Mouse (Mus musculus): ENCODE data around the gene Crygc. TPM values are rescaled to one million over a fixed set of nuclear protein-coding genes. Genes with fewer than 3 reads are reported as not detected.
"Not testable (repeated sequence)": the region's sequence is repeated elsewhere in the genome, so short reads cannot be mapped to it uniquely, and the experiment has no call there.

Crygc gene
- polyA plus RNA-seq, 1 experiment = not detected

DNA sequence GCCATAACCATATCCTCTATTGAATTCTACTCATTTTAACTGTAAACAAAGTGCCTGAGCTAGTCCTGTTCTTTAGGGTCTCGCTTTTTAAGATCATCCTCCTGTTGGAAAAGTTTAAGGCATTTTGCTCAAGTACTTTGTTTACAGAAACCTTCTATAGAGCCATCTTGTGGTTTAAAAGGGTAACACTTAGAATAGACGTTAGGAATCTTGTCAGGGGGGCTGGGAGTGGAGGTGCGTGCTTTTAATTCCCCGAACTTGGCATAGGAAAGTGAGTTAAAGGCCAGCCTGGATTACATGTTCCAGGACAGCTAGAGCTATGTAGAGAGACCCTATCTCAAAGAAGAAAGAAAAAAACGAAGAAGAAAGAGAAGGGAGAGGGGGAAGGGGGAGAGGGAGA is 2.1 kb upstream of the Crygc start:
- Histone ChIP-seq H3K27ac (ENCODE audit: insufficient read depth, low read depth, low read length) (no peak overlapping the region), H3K4me3 (ENCODE audit: insufficient read depth, low read depth, low read length) (no peak overlapping the region), H3K4me1 (ENCODE audit: control insufficient read depth, insufficient read depth, low read length) (no peaks in the 10 kb centered on the region)
- WGBS = 11% methylated on average over 5 of the region's 5 CpGs
- TF ChIP-seq CTCF (IDR thresholded peaks at IDR 0.05; ENCODE audit: insufficient read depth, low read depth, low read length) (no peak), POLR2A (IDR thresholded peaks at IDR 0.05; ENCODE audit: insufficient read depth, low read depth, low read length) (no peak)

DNA sequence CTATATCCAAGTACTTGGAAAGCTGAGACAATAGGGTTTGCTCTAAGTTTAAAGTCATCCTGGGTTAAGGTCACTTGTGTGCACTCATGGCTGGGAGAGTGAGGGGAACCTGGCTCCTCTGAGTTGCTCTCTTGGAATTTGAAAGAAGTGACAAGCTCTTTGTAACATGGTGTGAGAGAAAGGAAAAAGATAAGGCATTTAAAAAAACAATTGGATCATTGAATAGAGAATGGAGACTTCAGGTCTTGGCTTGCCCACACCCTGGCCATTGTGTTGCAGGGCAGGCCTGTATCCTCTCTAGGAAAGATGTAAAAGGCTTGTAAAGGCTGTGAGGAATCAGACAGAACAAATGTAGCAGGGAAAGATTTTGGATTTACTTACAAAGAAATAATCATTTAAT is 5.6 kb downstream of the Crygc start:
- TF ChIP-seq CTCF (IDR thresholded peaks at IDR 0.05; ENCODE audit: insufficient read depth, low read depth, low read length) = no peak
- no peak for TF ChIP-seq POLR2A (IDR thresholded peaks at IDR 0.05; ENCODE audit: insufficient read depth, low read depth, low read length)
- H3K27ac ChIP-seq (ENCODE audit: insufficient read depth, low read depth, low read length) = no peak overlapping the region
- no peak overlapping the region for H3K4me3 ChIP-seq (ENCODE audit: insufficient read depth, low read depth, low read length)
- no peaks in the 10 kb centered on the region for H3K4me1 ChIP-seq (ENCODE audit: control insufficient read depth, insufficient read depth, low read length)

DNA sequence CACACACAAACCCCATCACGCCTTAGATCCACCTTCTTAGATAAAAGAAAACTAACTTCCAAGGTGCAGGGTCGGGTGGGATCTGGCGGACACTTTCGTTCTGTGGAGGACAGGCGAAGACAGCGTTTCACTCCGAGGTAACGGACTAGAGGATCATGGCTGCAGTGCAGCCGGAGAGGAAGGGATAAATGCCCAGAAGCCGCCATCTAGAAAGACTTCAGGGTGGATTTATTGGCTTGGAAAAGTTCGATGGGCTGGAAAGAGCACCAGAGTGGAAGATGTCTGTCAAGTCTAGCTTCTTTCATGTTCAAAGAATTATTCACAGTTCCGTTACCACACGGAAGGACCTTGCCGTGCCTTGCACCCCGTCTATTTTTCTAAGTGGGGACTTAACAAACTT is 9.3 kb downstream of the Crygc start:
- Histone ChIP-seq H3K4me1 (ENCODE audit: control insufficient read depth, insufficient read depth, low read length) (no peaks in the 10 kb centered on the region), H3K4me3 (ENCODE audit: insufficient read depth, low read depth, low read length) (no peak overlapping the region), H3K27ac (ENCODE audit: insufficient read depth, low read depth, low read length) (no peak overlapping the region)
- TF ChIP-seq POLR2A (IDR thresholded peaks at IDR 0.05; ENCODE audit: insufficient read depth, low read depth, low read length) = no peak
- TF ChIP-seq CTCF (IDR thresholded peaks at IDR 0.05; ENCODE audit: insufficient read depth, low read depth, low read length) = no peak
- WGBS = 76% methylated on average over 15 of the region's 15 CpGs

DNA sequence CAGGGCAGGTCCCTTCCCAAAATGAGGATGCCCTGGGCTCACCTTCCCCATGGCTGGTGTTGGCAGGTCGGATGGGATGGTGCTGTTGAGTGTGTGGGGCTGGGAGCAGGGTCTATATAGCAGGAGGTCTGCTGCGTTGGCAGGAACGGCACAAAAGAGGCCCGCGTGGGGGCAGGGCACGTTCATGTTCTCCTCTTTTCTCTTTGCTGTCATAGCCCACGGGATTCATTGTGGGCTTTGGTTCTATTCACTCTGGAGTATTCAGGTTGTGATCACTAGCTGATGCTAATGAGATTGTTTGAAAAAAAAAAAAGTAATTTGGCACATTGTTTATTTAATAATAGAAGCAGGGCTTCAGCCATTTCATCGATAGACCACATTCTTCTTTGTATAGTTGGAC is 10.1 kb downstream of the Crygc start, which contains the start of gene Crygd:
TSS of gene Crygd (minus strand) at position 101 of the 400 bp plus-strand sequence.
- no peaks in the 10 kb centered on the region for H3K4me1 ChIP-seq (ENCODE audit: control insufficient read depth, insufficient read depth, low read length)
- no peak within 1 kb of the TSS for H3K27ac ChIP-seq (ENCODE audit: insufficient read depth, low read depth, low read length)
- H3K4me3 ChIP-seq (ENCODE audit: insufficient read depth, low read depth, low read length) = no peak within 1 kb of the TSS
- WGBS = 31% methylated on average over 8 of the region's 8 CpGs
- TF ChIP-seq CTCF (IDR thresholded peaks at IDR 0.05; ENCODE audit: insufficient read depth, low read depth, low read length) = no peak
- TF ChIP-seq POLR2A (IDR thresholded peaks at IDR 0.05; ENCODE audit: insufficient read depth, low read depth, low read length) = no peak

DNA sequence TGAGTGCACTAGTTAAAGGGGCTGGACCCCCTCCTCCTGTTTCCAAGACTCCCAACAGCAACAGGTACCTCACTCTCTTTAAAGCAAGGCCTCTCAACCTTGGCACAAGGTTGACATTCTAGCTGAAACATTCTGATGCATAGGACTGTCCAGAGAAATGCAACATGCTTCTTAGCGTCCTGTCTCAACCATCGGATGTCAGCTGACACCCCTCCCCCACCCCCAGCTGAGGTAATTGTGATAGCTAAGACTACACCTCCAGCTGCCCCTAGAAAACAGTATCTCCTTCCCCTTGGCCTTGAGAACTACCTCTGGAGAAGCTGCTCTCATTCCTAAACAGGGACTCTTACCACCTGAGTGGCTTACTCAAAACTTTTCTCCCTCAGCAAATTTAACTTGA is 21.3 kb downstream of the Crygc start:
- 43% methylated on average over 2 of the region's 2 CpGs for WGBS

DNA sequence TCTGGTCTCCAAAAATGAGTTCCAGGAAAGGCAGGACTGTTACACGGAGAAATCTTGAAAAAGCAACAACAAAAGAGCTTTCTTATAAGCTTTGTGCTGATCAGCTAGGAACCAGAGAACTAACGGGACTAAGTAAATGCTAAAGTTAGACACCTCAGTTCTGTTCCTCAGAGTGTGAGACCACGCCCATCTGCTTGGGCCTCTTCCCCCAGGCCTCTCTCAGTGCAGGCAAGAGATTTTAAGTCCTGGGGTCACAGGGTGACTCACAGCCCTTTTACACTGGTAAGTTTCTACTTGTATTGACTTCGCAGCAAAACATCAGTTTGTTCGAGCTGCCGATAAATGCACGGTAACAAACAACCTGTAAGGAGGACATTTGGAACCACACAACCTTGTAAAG is 21.8 kb downstream of the Crygc start:
- no peak for TF ChIP-seq POLR2A (IDR thresholded peaks at IDR 0.05; ENCODE audit: insufficient read depth, low read depth, low read length)
- no peak for TF ChIP-seq CTCF (IDR thresholded peaks at IDR 0.05; ENCODE audit: insufficient read depth, low read depth, low read length)
- no peaks in the 10 kb centered on the region for H3K4me1 ChIP-seq (ENCODE audit: control insufficient read depth, insufficient read depth, low read length)
- no peak overlapping the region for H3K4me3 ChIP-seq (ENCODE audit: insufficient read depth, low read depth, low read length)
- 84% methylated on average over 7 of the region's 7 CpGs for WGBS
- H3K27ac ChIP-seq (ENCODE audit: insufficient read depth, low read depth, low read length) = no peak overlapping the region

More for the DNA sequence above, 21.3 kb downstream of the Crygc start:
- Histone ChIP-seq H3K4me1 (ENCODE audit: control insufficient read depth, insufficient read depth, low read length) (no peaks in the 10 kb centered on the region), H3K4me3 (ENCODE audit: insufficient read depth, low read depth, low read length) (no peak overlapping the region), H3K27ac (ENCODE audit: insufficient read depth, low read depth, low read length) (no peak overlapping the region)
- no peak for TF ChIP-seq CTCF (IDR thresholded peaks at IDR 0.05; ENCODE audit: insufficient read depth, low read depth, low read length)
- TF ChIP-seq POLR2A (IDR thresholded peaks at IDR 0.05; ENCODE audit: insufficient read depth, low read depth, low read length) = no peak

DNA sequence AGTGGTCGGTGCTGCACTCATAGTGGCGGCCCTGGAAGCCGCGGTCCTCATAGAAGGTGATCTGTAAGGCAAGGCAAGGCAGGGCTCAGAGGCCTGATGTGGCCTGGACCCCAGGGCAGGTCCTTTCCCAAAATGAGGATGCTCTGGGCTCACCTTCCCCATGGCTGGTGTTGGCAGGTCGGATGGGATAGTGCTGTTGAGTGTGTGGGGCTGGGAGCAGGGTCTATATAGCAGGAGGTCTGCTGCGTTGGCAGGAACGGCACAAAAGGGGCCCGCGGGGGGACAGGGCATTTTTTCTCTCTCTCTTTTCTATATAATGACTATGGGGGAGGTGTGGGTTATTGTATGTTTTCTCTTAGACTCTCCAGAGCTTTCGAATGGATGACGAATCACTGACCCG is 22.5 kb downstream of the Crygc start, which contains the start of gene Cryge:
TSS of gene Cryge (minus strand) at position 198 of the 400 bp plus-strand sequence.
- H3K27ac ChIP-seq (ENCODE audit: insufficient read depth, low read depth, low read length); H3K4me3 ChIP-seq (ENCODE audit: insufficient read depth, low read depth, low read length); H3K4me1 ChIP-seq (ENCODE audit: control insufficient read depth, insufficient read depth, low read length): not testable (repeated sequence)
- WGBS = 66% methylated on average over 11 of the region's 12 CpGs

DNA sequence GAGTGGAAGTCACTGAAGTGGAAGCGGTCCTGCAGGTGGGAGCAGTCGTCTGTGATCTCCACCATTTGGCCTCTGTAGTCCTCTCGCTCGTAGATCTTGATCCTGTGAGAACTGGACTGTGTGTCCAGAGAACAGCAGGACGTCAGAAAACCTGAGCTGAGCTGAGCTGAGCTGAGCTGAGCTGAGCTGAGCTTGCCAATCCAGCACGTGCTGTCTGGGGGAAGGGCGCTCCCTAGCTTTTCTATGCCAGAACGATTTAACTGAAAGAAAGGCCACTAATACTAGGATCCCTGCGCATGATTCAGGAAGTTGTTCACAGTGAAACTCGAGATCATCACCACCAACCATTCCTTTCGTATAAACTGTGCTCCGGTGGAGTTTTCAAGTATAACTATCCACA is 24.7 kb downstream of the Crygc start:
- TF ChIP-seq CTCF (IDR thresholded peaks at IDR 0.05; ENCODE audit: insufficient read depth, low read depth, low read length) (no peak), POLR2A (IDR thresholded peaks at IDR 0.05; ENCODE audit: insufficient read depth, low read depth, low read length) (no peak)
- Histone ChIP-seq H3K4me3 (ENCODE audit: insufficient read depth, low read depth, low read length) (no peak overlapping the region), H3K4me1 (ENCODE audit: control insufficient read depth, insufficient read depth, low read length) (no peaks in the 10 kb centered on the region), H3K27ac (ENCODE audit: insufficient read depth, low read depth, low read length) (no peak overlapping the region)
- WGBS = 52% methylated on average over 12 of the region's 12 CpGs

DNA sequence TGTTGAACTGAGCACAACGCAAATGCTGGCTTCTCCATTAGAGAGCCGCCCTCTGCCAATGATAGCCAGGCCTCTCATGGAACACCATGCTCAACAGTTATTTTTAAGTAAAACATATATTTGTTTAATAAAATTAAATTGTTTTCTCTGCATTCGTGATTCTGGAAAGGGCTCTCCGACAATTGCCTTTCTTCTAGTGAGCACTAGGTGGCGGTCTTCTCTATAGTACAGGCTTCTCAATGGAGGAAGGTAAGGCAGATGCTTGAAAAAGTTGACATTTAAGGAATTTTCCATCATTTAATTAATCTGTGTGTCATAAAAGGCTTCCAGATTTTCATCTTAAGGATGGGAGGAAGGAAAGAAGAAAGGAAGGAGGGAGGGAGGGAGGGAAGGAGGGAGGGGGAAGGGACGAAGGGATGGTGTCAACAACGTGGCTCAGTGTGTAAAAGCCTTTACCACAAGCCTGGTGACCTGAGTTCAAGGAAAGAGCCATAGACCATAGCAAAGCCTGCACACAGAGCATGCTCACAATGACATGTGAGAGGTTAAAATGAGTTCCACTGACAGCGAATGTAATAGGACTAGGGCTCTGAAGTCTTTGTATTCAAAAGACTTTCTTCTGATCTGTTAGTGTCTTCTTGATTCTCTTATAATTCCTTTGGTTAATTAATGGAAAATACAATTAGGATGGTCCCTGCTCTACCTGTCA is 26.9 kb downstream of the Crygc start:
- H3K27ac ChIP-seq (ENCODE audit: insufficient read depth, low read depth, low read length) = no peak overlapping the region
- WGBS = 38% methylated on average over 8 of the region's 8 CpGs

DNA sequence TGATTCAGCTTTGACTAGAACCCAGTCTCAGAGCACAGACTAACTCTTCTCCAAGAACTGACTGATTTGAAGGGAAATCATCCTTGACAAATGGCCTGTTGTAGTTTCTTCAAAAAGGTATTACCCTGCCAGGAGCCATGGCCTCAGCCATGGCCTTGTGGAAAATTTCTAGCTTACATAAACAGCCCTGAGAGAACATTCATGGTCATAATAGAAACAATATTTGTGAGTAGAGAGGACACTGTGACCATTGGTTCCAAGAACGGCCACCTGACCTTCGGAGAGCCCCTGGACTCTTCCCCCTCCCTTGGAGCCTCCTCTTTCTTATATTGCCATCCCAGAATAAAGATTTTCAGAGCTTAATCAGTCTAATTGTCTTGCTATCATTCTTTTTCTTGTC is 30.1 kb downstream of the Crygc start:
- Histone ChIP-seq H3K4me3 (ENCODE audit: insufficient read depth, low read depth, low read length) (no peak overlapping the region), H3K27ac (ENCODE audit: insufficient read depth, low read depth, low read length) (no peak overlapping the region), H3K4me1 (ENCODE audit: control insufficient read depth, insufficient read depth, low read length) (no peaks in the 10 kb centered on the region)
- TF ChIP-seq CTCF (IDR thresholded peaks at IDR 0.05; ENCODE audit: insufficient read depth, low read depth, low read length) = no peak
- no peak for TF ChIP-seq POLR2A (IDR thresholded peaks at IDR 0.05; ENCODE audit: insufficient read depth, low read depth, low read length)
- 88% methylated on average over 2 of the region's 2 CpGs for WGBS

More for the DNA sequence above, 26.9 kb downstream of the Crygc start:
- TF ChIP-seq CTCF (IDR thresholded peaks at IDR 0.05; ENCODE audit: insufficient read depth, low read depth, low read length) (no peak), POLR2A (IDR thresholded peaks at IDR 0.05; ENCODE audit: insufficient read depth, low read depth, low read length) (no peak)
- H3K4me1 ChIP-seq (ENCODE audit: control insufficient read depth, insufficient read depth, low read length) = no peaks in the 10 kb centered on the region
- no peak overlapping the region for H3K4me3 ChIP-seq (ENCODE audit: insufficient read depth, low read depth, low read length)
